Mouse (Mus musculus): Measurements from ENCODE around the gene Gm39115. TPM values are rescaled to one million over a fixed set of nuclear protein-coding genes. Genes with fewer than 3 reads are reported as not detected.

The Gm39115 gene
- polyA plus RNA-seq (2012; rRNA removed; ENCODE audit: low replicate concordance): not detected in 2 replicates

DNA sequence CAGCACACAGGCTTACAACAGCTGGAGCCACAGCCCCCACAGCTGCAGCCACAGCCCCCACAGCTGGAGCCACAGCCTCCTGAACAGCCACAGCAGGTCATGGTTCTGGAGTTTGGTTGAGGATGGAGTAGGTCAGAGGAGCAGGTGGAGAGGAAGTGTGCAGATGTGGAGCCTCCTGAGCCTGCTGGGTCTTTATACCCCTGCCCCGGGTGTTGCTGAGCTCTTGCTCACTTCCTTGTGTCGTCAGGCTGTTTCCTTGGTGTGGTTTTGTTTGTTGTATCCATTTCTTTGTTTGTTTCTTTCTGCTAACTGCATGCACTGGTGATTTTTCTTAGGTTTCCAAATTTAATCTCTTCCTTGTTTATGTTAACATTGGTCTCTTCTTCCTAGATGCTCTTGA is at the start of gene Gm39115:
TSS of gene Gm39115 (minus strand) at position 101 of the 400 bp plus-strand sequence.

DNA sequence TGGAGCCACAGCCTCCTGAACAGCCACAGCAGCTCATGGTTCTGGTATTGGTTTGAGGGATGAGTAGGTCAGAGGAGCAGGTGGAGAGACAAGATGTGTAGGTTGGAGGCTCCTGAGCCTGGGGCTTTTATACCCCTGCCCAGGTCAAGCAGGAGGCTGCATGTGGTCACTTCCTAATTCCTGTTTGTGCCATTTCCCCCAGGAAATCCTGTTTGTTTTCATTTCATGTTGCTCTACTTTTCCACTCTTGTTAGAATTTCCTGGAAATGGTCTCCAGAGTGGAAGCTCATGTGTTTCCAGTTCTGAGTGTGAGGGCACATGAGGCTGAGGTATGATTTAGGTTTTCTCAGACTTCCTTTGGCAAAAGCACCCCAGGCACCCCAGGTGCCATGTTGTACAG is 40.1 kb upstream of the Gm39115 start, which contains the start of gene Krtap5-2:
TSS of gene Krtap5-2 (minus strand) at position 101 of the 400 bp plus-strand sequence.

DNA sequence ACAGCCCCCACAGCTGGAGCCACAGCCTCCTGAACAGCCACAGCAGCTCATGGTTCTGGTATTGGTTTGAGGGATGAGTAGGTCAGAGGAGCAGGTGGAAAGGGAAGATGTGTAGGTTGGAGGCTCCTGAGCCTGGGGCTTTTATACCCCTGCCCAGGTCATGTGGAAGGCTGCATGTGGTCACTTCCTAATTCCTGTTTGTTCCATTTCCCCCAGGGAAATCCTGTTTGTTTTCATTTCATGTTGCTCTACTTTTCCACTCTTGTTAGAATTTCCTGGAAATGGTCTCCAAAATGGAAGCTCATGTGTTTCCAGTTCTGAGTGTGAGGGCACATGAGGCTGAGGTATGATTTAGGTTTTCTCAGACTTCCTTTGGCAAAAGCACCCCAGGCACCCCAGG is 29.8 kb upstream of the Gm39115 start, which contains the start of gene Gm4553:
TSS of gene Gm4553 (minus strand) at position 101 of the 400 bp plus-strand sequence.

DNA sequence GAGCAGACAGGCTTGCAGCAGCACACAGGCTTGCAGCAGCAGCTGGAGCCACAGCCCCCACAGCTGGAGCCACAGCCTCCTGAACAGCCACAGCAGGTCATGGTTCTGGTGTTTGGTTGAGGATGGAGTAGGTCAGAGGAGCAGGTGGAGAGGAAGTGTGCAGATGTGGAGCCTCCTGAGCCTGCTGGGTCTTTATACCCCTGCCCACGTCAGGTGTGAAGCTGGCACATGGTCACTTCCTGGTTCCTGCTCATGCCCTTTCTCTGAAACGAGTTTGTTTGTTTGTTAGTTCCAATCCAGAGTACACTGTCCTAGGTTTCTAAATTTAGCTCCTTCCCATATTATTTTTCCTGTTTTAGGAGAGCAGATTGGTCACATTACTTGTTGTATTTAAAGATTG is 21.2 kb upstream of the Gm39115 start, which contains the start of gene Gm29735:
TSS of gene Gm29735 (minus strand) at position 101 of the 400 bp plus-strand sequence.

DNA sequence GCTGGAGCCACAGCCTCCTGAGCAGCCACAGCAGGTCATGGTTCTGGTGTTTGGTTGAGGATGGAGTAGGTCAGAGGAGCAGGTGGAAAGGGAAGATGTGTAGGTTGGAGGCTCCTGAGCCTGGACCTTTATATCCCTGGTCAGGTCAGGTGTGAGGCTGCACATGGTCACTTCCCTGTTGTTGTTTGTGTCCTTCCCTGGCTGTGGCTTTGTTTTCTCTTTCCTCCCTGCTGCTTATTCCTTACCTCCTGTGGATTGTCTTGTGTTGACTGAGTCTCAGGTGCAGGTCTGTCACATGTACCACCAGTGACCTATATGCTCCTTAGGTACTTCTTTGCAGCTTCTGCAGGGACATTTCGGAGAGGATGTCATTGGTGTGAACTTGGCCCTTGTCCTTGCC is 8.7 kb upstream of the Gm39115 start, which contains the start of gene Gm45337:
TSS of gene Gm45337 (minus strand) at position 101 of the 400 bp plus-strand sequence.

DNA sequence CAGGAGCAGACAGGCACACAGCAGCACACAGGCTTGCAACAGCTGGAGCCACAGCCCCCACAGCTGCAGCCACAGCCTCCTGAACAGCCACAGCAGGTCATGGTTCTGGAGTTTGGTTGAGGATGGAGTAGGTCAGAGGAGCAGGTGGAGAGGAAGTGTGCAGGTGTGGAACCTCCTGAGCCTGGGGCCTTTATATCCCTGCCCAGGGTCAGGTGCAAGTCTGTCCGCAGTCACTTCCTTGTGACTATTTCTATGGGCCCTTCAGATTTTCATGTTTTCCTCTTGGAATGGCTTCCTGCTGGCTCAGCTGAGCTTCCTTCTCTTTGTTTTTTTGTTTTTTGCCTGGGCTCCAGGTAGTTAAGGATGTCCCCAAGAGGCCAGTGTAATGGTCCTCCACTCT is 15.2 kb downstream of the Gm39115 start, which contains the start of gene Gm45618:
TSS of gene Gm45618 (minus strand) at position 101 of the 400 bp plus-strand sequence.

DNA sequence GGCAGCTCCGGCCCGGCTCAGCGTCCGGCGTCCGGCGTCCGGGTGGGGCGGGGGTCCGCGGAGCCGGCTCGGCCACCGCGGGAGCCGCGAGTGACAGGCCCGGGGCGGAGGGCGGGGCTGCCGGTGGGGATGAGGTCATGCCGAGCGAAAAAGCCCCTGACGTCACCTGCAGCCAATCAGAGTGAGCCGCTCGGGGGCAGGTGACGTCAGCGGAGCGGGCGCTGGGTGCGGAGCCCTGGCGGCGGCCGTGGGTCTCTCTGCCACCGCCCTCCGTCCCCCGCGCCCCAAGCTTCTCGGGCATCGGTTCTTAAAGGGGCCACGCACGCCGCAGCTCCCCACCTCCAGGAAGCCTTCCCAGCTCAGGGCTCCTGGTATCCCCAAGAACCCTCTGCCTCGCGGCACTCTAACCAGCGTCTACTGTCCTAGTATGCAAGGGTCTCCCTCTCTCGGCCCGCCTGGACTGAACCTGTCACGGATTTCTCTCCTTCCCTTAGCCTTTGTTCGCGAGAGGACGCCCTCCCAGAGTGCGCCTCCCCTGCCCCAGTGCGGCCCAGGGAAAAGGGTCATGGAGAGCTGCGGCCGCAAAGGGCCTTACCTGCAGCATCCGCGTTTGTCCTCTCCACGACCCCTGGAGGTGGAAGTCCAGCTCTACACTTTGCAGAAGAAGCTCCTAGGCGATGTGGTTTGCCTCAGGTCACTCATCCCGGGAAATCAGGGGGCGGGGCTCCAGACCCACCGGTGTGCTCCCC is 40.5 kb downstream of the Gm39115 start, which contains the start of gene Dusp8:
TSS of gene Dusp8 (minus strand) at position 661 of the 749 bp plus-strand sequence.

Other genes with a start within 250 kb of the Gm39115 start
- 59.3 and 85.8 TPM in 2 replicates for gene Tollip, start 217.5 kb downstream of the Gm39115 start, polyA plus RNA-seq (2012; rRNA removed; ENCODE audit: low replicate concordance)
- 0.13 and 0.22 TPM in 2 replicates for gene Brsk2, start 186.3 kb downstream of the Gm39115 start, polyA plus RNA-seq (2012; rRNA removed; ENCODE audit: low replicate concordance)
- 34.6 and 50.5 TPM in 2 replicates for gene Mob2, start 75.0 kb downstream of the Gm39115 start, polyA plus RNA-seq (2012; rRNA removed; ENCODE audit: low replicate concordance)
- gene Dusp8, start 40.2 kb downstream of the Gm39115 start, polyA plus RNA-seq (2012; rRNA removed; ENCODE audit: low replicate concordance): 5.9 and 13.7 TPM in 2 replicates
- not detected in 2 replicates for gene Gm45618, start 15.3 kb downstream of the Gm39115 start, polyA plus RNA-seq (2012; rRNA removed; ENCODE audit: low replicate concordance)
- not detected in 2 replicates for gene Gm45337, start 8.6 kb upstream of the Gm39115 start, polyA plus RNA-seq (2012; rRNA removed; ENCODE audit: low replicate concordance)
- gene Gm29735, start 21.1 kb upstream of the Gm39115 start, polyA plus RNA-seq (2012; rRNA removed; ENCODE audit: low replicate concordance): not detected in 2 replicates
- gene Gm4553, start 29.7 kb upstream of the Gm39115 start, polyA plus RNA-seq (2012; rRNA removed; ENCODE audit: low replicate concordance): not detected in 2 replicates
- not detected in 2 replicates for gene Krtap5-2, start 40.0 kb upstream of the Gm39115 start, polyA plus RNA-seq (2012; rRNA removed; ENCODE audit: low replicate concordance)
- gene Gm10153, start 54.4 kb upstream of the Gm39115 start, polyA plus RNA-seq (2012; rRNA removed; ENCODE audit: low replicate concordance): not detected in 2 replicates
- not detected in 2 replicates for gene Krtap5-3, start 65.3 kb upstream of the Gm39115 start, polyA plus RNA-seq (2012; rRNA removed; ENCODE audit: low replicate concordance)
- not detected in 2 replicates for gene Gm7579, start 75.8 kb upstream of the Gm39115 start, polyA plus RNA-seq (2012; rRNA removed; ENCODE audit: low replicate concordance)
- not detected in 2 replicates for gene Krtap5-5, start 93.9 kb upstream of the Gm39115 start, polyA plus RNA-seq (2012; rRNA removed; ENCODE audit: low replicate concordance)
- not detected in 2 replicates for gene Gm40460, start 105.0 kb upstream of the Gm39115 start, polyA plus RNA-seq (2012; rRNA removed; ENCODE audit: low replicate concordance)
- gene Gm2431, start 122.3 kb upstream of the Gm39115 start, polyA plus RNA-seq (2012; rRNA removed; ENCODE audit: low replicate concordance): not detected in 2 replicates
- not detected in 2 replicates for gene Gm4559, start 138.3 kb upstream of the Gm39115 start, polyA plus RNA-seq (2012; rRNA removed; ENCODE audit: low replicate concordance)
- not detected in 2 replicates for gene Krtap5-1, start 161.1 kb upstream of the Gm39115 start, polyA plus RNA-seq (2012; rRNA removed; ENCODE audit: low replicate concordance)
- gene Krtap5-4, start 167.5 kb upstream of the Gm39115 start, polyA plus RNA-seq (2012; rRNA removed; ENCODE audit: low replicate concordance): not detected in 2 replicates
- 13.7 and 26.3 TPM in 2 replicates for gene Ifitm10, start 237.7 kb upstream of the Gm39115 start, polyA plus RNA-seq (2012; rRNA removed; ENCODE audit: low replicate concordance)
- gene Gm49369, start 246.6 kb upstream of the Gm39115 start, polyA plus RNA-seq (2012; rRNA removed; ENCODE audit: low replicate concordance): 0.76 TPM in 1 of 2 replicates, not detected in the other